Mouse (Mus musculus): Measurements from ENCODE around the gene 1700001K19Rik. TPM values are rescaled to one million over a fixed set of nuclear protein-coding genes. Genes with fewer than 3 reads are reported as not detected.
"Not testable (repeated sequence)": the region's sequence is repeated elsewhere in the genome, so short reads cannot be mapped to it uniquely, and the experiment has no call there.

1700001K19Rik gene
- polyA plus RNA-seq, 1 experiment from 2014 or later: not detected

DNA sequence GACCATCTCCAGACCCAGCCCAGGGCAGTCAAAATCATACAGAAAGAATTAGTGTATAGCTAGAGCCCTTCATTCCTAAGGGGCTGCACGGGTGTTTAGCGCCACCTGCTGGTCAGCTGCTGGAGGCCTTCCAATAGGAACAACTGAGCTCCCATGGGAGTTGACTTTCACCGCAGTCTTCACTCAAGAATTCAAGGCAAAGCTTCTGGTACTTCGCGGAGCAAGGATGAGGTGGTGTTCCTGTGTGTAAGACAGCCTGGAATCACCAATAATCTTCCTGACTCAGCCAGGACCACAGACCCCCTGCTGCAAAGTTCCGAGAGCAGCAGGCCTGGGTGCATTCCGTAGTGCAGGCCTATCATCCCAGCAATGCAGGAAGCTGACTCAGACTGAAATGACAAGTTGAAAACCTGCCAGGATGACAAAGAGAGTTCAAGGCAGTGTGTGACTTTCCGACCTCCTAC is 20.6 kb upstream of the 1700001K19Rik start:
- Histone ChIP-seq H3K9me3 (ENCODE audit: low read length) (no peaks in the 10 kb centered on the region), H3K4me3 (ENCODE audit: low read depth, low read length) (no peak overlapping the region), H3K4me1 (ENCODE audit: insufficient read depth, low read depth, low read length) (no peaks in the 10 kb centered on the region), H3K27me3 (replicated peaks; ENCODE audit: insufficient read depth, low read length) (no peaks in the 10 kb centered on the region), H3K27ac (ENCODE audit: low read length) (no peak overlapping the region), H3K4me2 (replicated peaks; ENCODE audit: low read depth, low read length) (no peak overlapping the region), H3K9ac (replicated peaks; ENCODE audit: low read depth) (no peak overlapping the region), H3K36me3 (ENCODE audit: insufficient read depth, low read length) (no peaks in the 10 kb centered on the region)
- DNase-seq (ENCODE audit: low spot score): peak; percentile 88
- ATAC-seq: peak; percentile 77
- 15% methylated on average over 8 of the region's 8 CpGs for WGBS
- TF ChIP-seq EP300 (IDR thresholded peaks at IDR 0.05): no peak
- peak; percentile 98 for TF ChIP-seq CTCF (IDR thresholded peaks at IDR 0.05)

DNA sequence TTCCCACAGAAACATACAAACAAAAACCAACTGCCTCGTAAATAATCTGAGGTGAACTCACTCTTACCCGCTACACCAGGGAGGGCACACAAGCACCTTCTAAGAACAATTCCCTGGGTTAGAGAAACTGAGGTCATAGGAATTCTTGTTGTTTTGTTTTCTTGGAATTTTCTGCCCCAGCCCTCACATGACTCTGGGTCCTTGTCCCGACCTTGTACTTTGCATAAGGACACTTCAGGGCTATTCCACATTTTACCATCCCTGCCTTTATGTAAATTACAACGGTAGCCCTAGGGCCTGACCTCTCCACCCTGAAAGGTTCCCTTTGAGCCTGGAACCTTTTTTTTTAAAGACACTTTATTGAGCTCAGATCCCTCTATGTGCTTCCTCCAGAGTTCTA is 20.1 kb upstream of the 1700001K19Rik start, which contains the start of gene Hsp90aa1:
Gene Hsp90aa1 (minus strand): TSS at position 173 of the 400 bp plus-strand sequence.
- Histone ChIP-seq H3K4me3 (ENCODE audit: low read depth, low read length) (no peak within 1 kb of the TSS), H3K4me2 (replicated peaks; ENCODE audit: low read depth, low read length) (no peak within 1 kb of the TSS), H3K36me3 (ENCODE audit: insufficient read depth, low read length) (no peaks in the 10 kb centered on the region), H3K9me3 (ENCODE audit: low read length) (no peaks in the 10 kb centered on the region), H3K4me1 (ENCODE audit: insufficient read depth, low read depth, low read length) (no peaks in the 10 kb centered on the region), H3K9ac (replicated peaks; ENCODE audit: low read depth) (no peak within 1 kb of the TSS), H3K27me3 (replicated peaks; ENCODE audit: insufficient read depth, low read length) (no peaks in the 10 kb centered on the region), H3K27ac (ENCODE audit: low read length) (no peak within 1 kb of the TSS)
- no peak for ATAC-seq
- DNase-seq (ENCODE audit: low spot score): no peak
- WGBS: 53% methylated on average over 4 of the region's 4 CpGs
- TF ChIP-seq CTCF (IDR thresholded peaks at IDR 0.05) (no peak), EP300 (IDR thresholded peaks at IDR 0.05) (no peak)

DNA sequence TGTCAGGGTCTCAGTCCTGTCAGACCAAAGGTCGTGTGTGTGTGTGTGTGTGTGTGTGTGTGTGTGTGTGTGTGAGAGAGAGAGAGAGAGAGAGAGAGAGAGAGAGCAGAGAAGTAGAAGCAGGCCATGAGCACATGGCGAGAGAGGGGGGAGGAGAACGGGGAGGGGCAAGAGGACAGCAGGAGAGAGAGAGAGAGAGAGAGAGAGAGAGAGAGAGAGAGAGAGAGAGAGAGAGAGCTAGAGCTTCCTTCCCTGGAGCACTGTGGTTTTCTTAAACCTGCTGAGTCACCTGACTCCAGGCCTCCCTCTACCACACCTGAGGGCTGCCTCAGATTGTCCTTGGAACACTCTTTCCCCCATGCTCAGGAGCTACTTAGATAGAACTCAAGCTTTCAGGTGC is 18.9 kb upstream of the 1700001K19Rik start:
- H3K4me1 ChIP-seq (ENCODE audit: insufficient read depth, low read depth, low read length); ATAC-seq; H3K27me3 ChIP-seq (replicated peaks; ENCODE audit: insufficient read depth, low read length); H3K9me3 ChIP-seq (ENCODE audit: low read length); H3K9ac ChIP-seq (replicated peaks; ENCODE audit: low read depth); DNase-seq (ENCODE audit: low spot score); H3K27ac ChIP-seq (ENCODE audit: low read length); H3K4me2 ChIP-seq (replicated peaks; ENCODE audit: low read depth, low read length); H3K36me3 ChIP-seq (ENCODE audit: insufficient read depth, low read length); H3K4me3 ChIP-seq (ENCODE audit: low read depth, low read length): not testable (repeated sequence)
- 39% methylated on average over 3 of the region's 3 CpGs for WGBS

DNA sequence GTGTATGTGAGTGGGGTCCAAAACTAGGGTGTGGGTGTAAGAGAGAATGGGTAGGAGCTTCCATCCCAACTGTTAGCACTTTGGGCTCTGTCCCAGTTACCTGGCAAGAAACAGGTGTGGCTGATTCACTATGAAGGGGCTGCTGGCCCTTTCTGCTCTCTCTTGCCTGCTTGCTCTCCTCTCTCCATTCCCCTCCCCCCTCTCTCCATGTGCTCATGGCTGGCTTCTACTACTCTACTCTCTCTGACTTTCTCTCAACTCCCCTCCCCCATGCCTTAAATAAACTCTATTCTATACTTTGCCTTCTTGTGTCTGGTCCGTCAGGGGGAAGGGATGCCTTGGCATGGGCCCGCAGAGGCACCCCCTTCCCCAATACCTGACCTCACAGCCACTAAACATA is 18.3 kb upstream of the 1700001K19Rik start:
- Histone ChIP-seq H3K4me1 (ENCODE audit: insufficient read depth, low read depth, low read length) (peaks cover 3% of the 10 kb centered on the region; the same call in 1 of the 2 replicates), H3K4me2 (replicated peaks; ENCODE audit: low read depth, low read length) (no peak overlapping the region), H3K36me3 (ENCODE audit: insufficient read depth, low read length) (no peaks in the 10 kb centered on the region), H3K27me3 (replicated peaks; ENCODE audit: insufficient read depth, low read length) (no peaks in the 10 kb centered on the region), H3K4me3 (ENCODE audit: low read depth, low read length) (no peak overlapping the region), H3K9me3 (ENCODE audit: low read length) (no peaks in the 10 kb centered on the region), H3K27ac (ENCODE audit: low read length) (no peak overlapping the region), H3K9ac (replicated peaks; ENCODE audit: low read depth) (no peak overlapping the region)
- ATAC-seq: no peak
- TF ChIP-seq CTCF (IDR thresholded peaks at IDR 0.05): no peak
- no peak for TF ChIP-seq EP300 (IDR thresholded peaks at IDR 0.05)
- DNase-seq (ENCODE audit: low spot score): no peak
- WGBS: 50% methylated on average over 2 of the region's 2 CpGs

DNA sequence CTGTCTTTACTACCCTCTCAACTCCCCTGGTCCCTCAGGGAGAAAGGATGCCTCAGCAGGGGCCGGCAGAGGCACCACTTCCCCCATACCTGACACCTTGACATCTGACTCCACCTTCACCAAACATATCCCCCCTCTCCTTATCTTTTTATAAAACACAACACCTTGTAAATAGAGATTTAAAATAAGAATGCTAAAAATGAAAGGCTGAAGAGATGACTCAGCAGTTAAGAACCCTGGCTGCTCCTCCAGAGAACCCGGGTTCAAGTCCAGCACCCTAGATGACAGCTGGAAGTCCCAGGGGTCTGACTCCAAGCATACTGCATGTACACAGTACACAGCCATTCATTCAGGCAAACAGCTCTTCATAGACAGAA is 16.7 kb upstream of the 1700001K19Rik start:
- H3K27ac ChIP-seq (ENCODE audit: low read length): no peak overlapping the region

DNA sequence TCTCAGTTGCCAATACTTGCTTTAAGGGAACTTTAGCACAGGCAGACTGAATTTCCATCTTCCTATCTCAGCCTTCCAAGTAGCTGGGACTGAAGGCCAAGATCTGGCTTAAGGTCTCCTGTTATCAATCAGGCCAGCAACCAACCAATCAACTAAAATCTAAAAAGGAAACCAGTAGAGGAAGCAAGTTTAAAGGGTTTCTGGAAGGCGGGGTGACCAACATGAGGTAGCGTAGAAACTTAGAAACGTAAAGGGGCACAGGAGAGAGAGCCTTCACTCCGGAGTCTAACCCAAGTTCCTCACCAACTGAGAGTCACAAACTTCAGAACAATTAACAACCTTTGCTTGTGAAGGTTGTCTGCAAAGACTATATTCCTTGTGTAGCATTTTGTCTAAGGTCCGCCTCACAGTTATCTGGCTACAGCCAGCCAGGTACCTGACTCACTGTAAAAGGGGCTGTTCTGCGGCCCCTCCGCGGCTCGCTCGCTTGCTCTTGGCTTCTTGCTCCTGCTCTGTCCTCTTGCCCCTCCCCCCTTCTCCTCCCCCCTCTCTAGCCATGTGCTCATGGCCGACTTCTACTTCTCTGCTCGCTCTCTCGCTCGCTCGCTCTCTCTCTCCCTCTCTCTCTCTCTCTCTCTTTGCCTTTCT is 16.2 kb upstream of the 1700001K19Rik start:
- 46% methylated on average over 15 of the region's 15 CpGs for WGBS
- Histone ChIP-seq H3K9ac (replicated peaks; ENCODE audit: low read depth) (no peak overlapping the region), H3K27ac (ENCODE audit: low read length) (no peak overlapping the region), H3K4me3 (ENCODE audit: low read depth, low read length) (no peak overlapping the region), H3K27me3 (replicated peaks; ENCODE audit: insufficient read depth, low read length) (no peaks in the 10 kb centered on the region), H3K4me1 (ENCODE audit: insufficient read depth, low read depth, low read length) (peaks cover 3% of the 10 kb centered on the region; the same call in 1 of the 2 replicates), H3K4me2 (replicated peaks; ENCODE audit: low read depth, low read length) (no peak overlapping the region), H3K9me3 (ENCODE audit: low read length) (no peaks in the 10 kb centered on the region), H3K36me3 (ENCODE audit: insufficient read depth, low read length) (no peaks in the 10 kb centered on the region)
- ATAC-seq: no peak
- DNase-seq (ENCODE audit: low spot score): no peak
- TF ChIP-seq CTCF (IDR thresholded peaks at IDR 0.05) (no peak), EP300 (IDR thresholded peaks at IDR 0.05) (no peak)

More for the DNA sequence above, 16.7 kb upstream of the 1700001K19Rik start:
- DNase-seq (ENCODE audit: low spot score): no peak
- no peaks in the 10 kb centered on the region for H3K27me3 ChIP-seq (replicated peaks; ENCODE audit: insufficient read depth, low read length)
- no peaks in the 10 kb centered on the region for H3K36me3 ChIP-seq (ENCODE audit: insufficient read depth, low read length)
- TF ChIP-seq EP300 (IDR thresholded peaks at IDR 0.05) (no peak), CTCF (IDR thresholded peaks at IDR 0.05) (no peak)
- 37% methylated on average over 2 of the region's 2 CpGs for WGBS
- no peaks in the 10 kb centered on the region for H3K9me3 ChIP-seq (ENCODE audit: low read length)
- no peak for ATAC-seq
- no peak overlapping the region for H3K9ac ChIP-seq (replicated peaks; ENCODE audit: low read depth)
- peaks cover 3% of the 10 kb centered on the region; the same call in 1 of the 2 replicates for H3K4me1 ChIP-seq (ENCODE audit: insufficient read depth, low read depth, low read length)
- no peak overlapping the region for H3K4me3 ChIP-seq (ENCODE audit: low read depth, low read length)
- H3K4me2 ChIP-seq (replicated peaks; ENCODE audit: low read depth, low read length): no peak overlapping the region

Data from lung, postnatal 0 days (tissue).